Mouse (Mus musculus): ENCODE data around the gene Strn3. TPM values are rescaled to one million over a fixed set of nuclear protein-coding genes. Genes with fewer than 3 reads are reported as not detected.
"Not testable (repeated sequence)": the region's sequence is repeated elsewhere in the genome, so short reads cannot be mapped to it uniquely, and the experiment has no call there.

Gene Strn3
- polyA plus RNA-seq, 1 experiment = 15.7 TPM

DNA sequence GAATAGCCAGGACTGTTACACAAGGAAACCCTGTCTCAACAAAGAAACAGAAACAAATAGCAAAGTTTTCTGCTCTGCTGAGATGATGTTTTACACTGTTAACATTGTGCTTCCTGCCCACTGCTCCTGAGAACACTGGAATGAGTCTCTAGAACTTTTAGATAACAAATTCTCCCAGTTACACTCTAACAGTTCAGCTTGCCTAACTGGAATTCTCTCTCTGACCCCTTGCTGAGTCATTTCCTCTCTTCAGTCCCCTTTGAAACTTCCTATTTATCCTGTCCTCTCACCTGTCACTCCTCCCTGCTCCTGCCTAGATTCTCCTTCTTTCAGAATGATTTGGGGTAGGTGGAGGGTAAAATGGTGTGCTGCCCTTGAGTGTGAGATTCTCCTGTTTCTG is 2.4 kb upstream of the Strn3 start:
- H3K4me3 ChIP-seq (ENCODE audit: insufficient read depth, low read depth, low read length) = no peak overlapping the region
- peak overlapping the region; percentile 74 for H3K27ac ChIP-seq (ENCODE audit: insufficient read depth, low read depth, low read length)
- no peaks in the 10 kb centered on the region for H3K27me3 ChIP-seq (replicated peaks; ENCODE audit: control insufficient read depth, insufficient read depth, low read length)
- no peaks in the 10 kb centered on the region for H3K36me3 ChIP-seq (ENCODE audit: control insufficient read depth, insufficient read depth, low read length)
- peaks cover 14% of the 10 kb centered on the region; the same call in 1 of the 2 replicates for H3K4me1 ChIP-seq (ENCODE audit: control insufficient read depth, insufficient read depth, low read length)
- DNase-seq = no peak
- no peak for TF ChIP-seq POLR2A (IDR thresholded peaks at IDR 0.05; ENCODE audit: low read depth, low read length)
- TF ChIP-seq CTCF (conservative IDR thresholded peaks at IDR 0.05; ENCODE audit: insufficient read depth, insufficient read length, low read depth, low read length) = no peak

DNA sequence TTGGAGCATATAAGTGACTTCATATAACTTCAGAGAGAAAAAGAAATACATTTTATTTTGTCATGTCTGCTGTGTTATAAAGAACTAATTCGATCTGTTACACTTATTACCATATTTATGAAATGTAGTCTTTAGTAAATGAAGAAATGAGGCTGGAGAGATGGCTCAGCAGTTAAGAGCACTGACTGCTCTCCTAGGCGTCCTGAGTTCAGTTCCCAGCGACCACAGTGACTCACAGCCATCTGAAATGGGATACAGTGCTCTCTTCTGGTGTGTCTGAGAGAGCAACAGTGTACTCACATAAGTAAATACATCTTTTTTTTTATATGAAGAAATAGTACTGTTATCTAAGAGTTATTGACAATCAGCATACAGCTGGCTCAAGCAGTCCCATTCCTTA is 1.7 kb upstream of the Strn3 start:
- TF ChIP-seq POLR2A (IDR thresholded peaks at IDR 0.05; ENCODE audit: low read depth, low read length) (no peak), CTCF (conservative IDR thresholded peaks at IDR 0.05; ENCODE audit: insufficient read depth, insufficient read length, low read depth, low read length) (no peak)
- Histone ChIP-seq H3K27ac (ENCODE audit: insufficient read depth, low read depth, low read length) (no peak overlapping the region), H3K27me3 (replicated peaks; ENCODE audit: control insufficient read depth, insufficient read depth, low read length) (no peaks in the 10 kb centered on the region), H3K36me3 (ENCODE audit: control insufficient read depth, insufficient read depth, low read length) (no peaks in the 10 kb centered on the region), H3K4me3 (ENCODE audit: insufficient read depth, low read depth, low read length) (no peak overlapping the region), H3K4me1 (ENCODE audit: control insufficient read depth, insufficient read depth, low read length) (peaks cover 17% of the 10 kb centered on the region; the same call in 1 of the 2 replicates)
- 88% methylated on average over 3 of the region's 3 CpGs for WGBS
- DNase-seq = no peak

GRCm38 (mm10) chr12:51692870-51693269 is 1.2 kb upstream of the Strn3 start:
- DNase-seq; H3K27ac ChIP-seq (ENCODE audit: insufficient read depth, low read depth, low read length); H3K36me3 ChIP-seq (ENCODE audit: control insufficient read depth, insufficient read depth, low read length); H3K27me3 ChIP-seq (replicated peaks; ENCODE audit: control insufficient read depth, insufficient read depth, low read length); H3K4me3 ChIP-seq (ENCODE audit: insufficient read depth, low read depth, low read length): not testable (repeated sequence)
- 48% methylated on average over 10 of the region's 10 CpGs for WGBS
- H3K4me1 ChIP-seq (ENCODE audit: control insufficient read depth, insufficient read depth, low read length) = peaks cover 17% of the 10 kb centered on the region; the same call in 1 of the 2 replicates

GRCm38 (mm10) chr12:51690893-51691844 is 528 bp downstream of the Strn3 start, which contains the start of gene Ap4s1:
Gene Ap4s1 (plus strand): TSS chr12:51691033.
- no peaks in the 10 kb centered on the region for H3K36me3 ChIP-seq (ENCODE audit: control insufficient read depth, insufficient read depth, low read length)
- H3K4me3 ChIP-seq (ENCODE audit: insufficient read depth, low read depth, low read length) = peak within 1 kb of the TSS; percentile 100
- H3K27ac ChIP-seq (ENCODE audit: insufficient read depth, low read depth, low read length) = peak within 1 kb of the TSS; percentile 100
- peak; percentile 40 for TF ChIP-seq POLR2A (IDR thresholded peaks at IDR 0.05; ENCODE audit: low read depth, low read length)
- no peak for TF ChIP-seq CTCF (conservative IDR thresholded peaks at IDR 0.05; ENCODE audit: insufficient read depth, insufficient read length, low read depth, low read length)
- H3K27me3 ChIP-seq (replicated peaks; ENCODE audit: control insufficient read depth, insufficient read depth, low read length) = no peaks in the 10 kb centered on the region
- DNase-seq = peak; percentile 78
- 1% methylated on average over 98 of the region's 108 CpGs for WGBS
- H3K4me1 ChIP-seq (ENCODE audit: control insufficient read depth, insufficient read depth, low read length) = peaks cover 21% of the 10 kb centered on the region; the same call in 1 of the 2 replicates

- Histone ChIP-seq H3K4me1 (ENCODE audit: control insufficient read depth, insufficient read depth, low read length) (peaks cover 16% of the 10 kb centered on the region; the same call in 1 of the 2 replicates), H3K27ac (ENCODE audit: insufficient read depth, low read depth, low read length) (no peak overlapping the region), H3K27me3 (replicated peaks; ENCODE audit: control insufficient read depth, insufficient read depth, low read length) (no peaks in the 10 kb centered on the region), H3K4me3 (ENCODE audit: insufficient read depth, low read depth, low read length) (no peak overlapping the region), H3K36me3 (ENCODE audit: control insufficient read depth, insufficient read depth, low read length) (no peaks in the 10 kb centered on the region)
- TF ChIP-seq POLR2A (IDR thresholded peaks at IDR 0.05; ENCODE audit: low read depth, low read length) (no peak), CTCF (conservative IDR thresholded peaks at IDR 0.05; ENCODE audit: insufficient read depth, insufficient read length, low read depth, low read length) (no peak)
- DNase-seq = no peak
- 79% methylated on average over 2 of the region's 2 CpGs for WGBS
Measured at GRCm38 (mm10) chr12:51688546-51688945, 3.2 kb downstream of the Strn3 start.

GRCm38 (mm10) chr12:51678844-51679243 is 12.9 kb downstream of the Strn3 start:
- Histone ChIP-seq H3K4me3 (ENCODE audit: insufficient read depth, low read depth, low read length) (no peak overlapping the region), H3K27ac (ENCODE audit: insufficient read depth, low read depth, low read length) (no peak overlapping the region), H3K4me1 (ENCODE audit: control insufficient read depth, insufficient read depth, low read length) (peaks cover 23% of the 10 kb centered on the region), H3K36me3 (ENCODE audit: control insufficient read depth, insufficient read depth, low read length) (no peaks in the 10 kb centered on the region), H3K27me3 (replicated peaks; ENCODE audit: control insufficient read depth, insufficient read depth, low read length) (no peaks in the 10 kb centered on the region)
- TF ChIP-seq CTCF (conservative IDR thresholded peaks at IDR 0.05; ENCODE audit: insufficient read depth, insufficient read length, low read depth, low read length) (no peak), POLR2A (IDR thresholded peaks at IDR 0.05; ENCODE audit: low read depth, low read length) (no peak)
- DNase-seq = peak; percentile 60
- WGBS = 53% methylated on average over 1 of the region's 1 CpGs

- 18% methylated on average over 2 of the region's 2 CpGs for WGBS
- Histone ChIP-seq H3K4me3 (ENCODE audit: insufficient read depth, low read depth, low read length) (no peak overlapping the region), H3K4me1 (ENCODE audit: control insufficient read depth, insufficient read depth, low read length) (peaks cover 25% of the 10 kb centered on the region), H3K36me3 (ENCODE audit: control insufficient read depth, insufficient read depth, low read length) (no peaks in the 10 kb centered on the region), H3K27me3 (replicated peaks; ENCODE audit: control insufficient read depth, insufficient read depth, low read length) (no peaks in the 10 kb centered on the region), H3K27ac (ENCODE audit: insufficient read depth, low read depth, low read length) (no peak overlapping the region)
- DNase-seq = no peak
- TF ChIP-seq POLR2A (IDR thresholded peaks at IDR 0.05; ENCODE audit: low read depth, low read length) (no peak), CTCF (conservative IDR thresholded peaks at IDR 0.05; ENCODE audit: insufficient read depth, insufficient read length, low read depth, low read length) (no peak)
Measured at GRCm38 (mm10) chr12:51676442-51676841, 15.3 kb downstream of the Strn3 start.

Measured in kidney, adult 2 months (tissue).